Mouse (Mus musculus): ENCODE results near the gene Mip. TPM values are rescaled to one million over a fixed set of nuclear protein-coding genes. Genes with fewer than 3 reads are reported as not detected.
"Not testable (repeated sequence)": the region's sequence is repeated elsewhere in the genome, so short reads cannot be mapped to it uniquely, and the experiment has no call there.

The Mip gene
- polyA plus RNA-seq, 2 experiments: 0.17 to 0.88 TPM

DNA sequence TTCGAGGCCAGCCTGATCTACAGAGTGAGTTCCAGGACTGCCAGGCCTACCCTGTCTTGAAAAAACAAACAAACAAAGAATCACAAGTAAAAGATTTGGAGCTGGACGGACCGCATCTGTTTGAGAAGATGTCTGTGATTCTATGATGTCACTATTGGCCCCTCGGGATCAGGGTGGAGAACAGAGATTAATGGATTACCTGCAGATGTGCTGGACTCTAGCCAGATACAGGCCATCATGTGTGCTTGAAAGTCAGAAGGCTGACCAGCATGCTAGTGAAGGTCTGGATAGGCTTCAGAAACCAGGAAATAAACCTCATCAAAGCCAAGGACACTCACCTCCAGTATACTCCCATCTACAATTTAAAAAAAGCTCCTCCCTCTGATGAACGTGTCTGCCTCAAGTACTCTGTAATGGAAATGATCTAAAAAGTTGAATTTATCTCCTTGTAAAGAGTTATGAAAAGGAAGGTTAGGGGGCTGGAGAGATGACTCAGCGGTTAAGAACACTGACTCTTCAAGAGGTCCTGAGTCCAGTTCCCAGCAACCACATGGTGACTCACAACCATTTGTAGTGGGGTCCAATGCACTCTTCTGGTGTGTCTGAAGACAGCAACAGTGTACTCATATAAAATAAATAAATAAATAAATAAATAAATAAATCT, 40.2 kb upstream of the Mip start:
- Histone ChIP-seq H3K4me2 (replicated peaks; ENCODE audit: low read depth, low read length, severe bottlenecking) (no peak overlapping the region), H3K9me3 (ENCODE audit: control insufficient read depth, low read length) (no peaks in the 10 kb centered on the region), H3K9ac (ENCODE audit: low read depth, low read length, severe bottlenecking) (no peak overlapping the region), H3K4me3 (replicated peaks; ENCODE audit: low read length) (no peak overlapping the region), H3K4me1 (ENCODE audit: control insufficient read depth, insufficient read depth, low read length) (no peaks in the 10 kb centered on the region), H3K36me3 (ENCODE audit: control insufficient read depth, insufficient read depth, low read length) (no peaks in the 10 kb centered on the region), H3K27me3 (ENCODE audit: control insufficient read depth, insufficient read depth, low read length) (no peaks in the 10 kb centered on the region), H3K27ac (replicated peaks; ENCODE audit: low read depth, low read length) (no peak overlapping the region)
- no peak for TF ChIP-seq POLR2A (IDR thresholded peaks at IDR 0.05; ENCODE audit: borderline replicate concordance, extremely low read depth, insufficient read depth, insufficient read length)
- ATAC-seq (ENCODE audit: low FRiP score, low read depth): no peak
- peak; percentile 42 for DNase-seq (ENCODE audit: low spot score)
- 66% methylated on average over 6 of the region's 6 CpGs for WGBS

DNA sequence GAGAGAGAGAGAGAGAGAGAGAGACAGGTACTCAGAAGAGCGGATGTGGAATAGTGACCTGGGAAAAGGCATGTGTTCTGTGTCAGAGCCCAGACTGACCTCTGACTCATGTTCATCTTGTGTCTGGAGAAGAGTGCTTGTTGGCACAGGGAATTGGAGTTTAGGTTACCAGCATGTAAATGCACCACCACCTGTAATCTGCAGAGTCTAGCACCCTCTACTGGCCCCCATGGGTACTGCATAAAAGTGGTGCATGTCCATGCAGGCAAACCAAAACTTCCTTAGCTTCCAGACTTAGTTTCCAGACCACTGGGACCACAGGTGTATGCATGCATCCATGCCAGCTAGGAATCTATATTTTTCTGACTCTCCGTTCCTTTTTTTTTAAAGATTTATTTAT, 39.7 kb upstream of the Mip start:
- Histone ChIP-seq H3K9me3 (ENCODE audit: control insufficient read depth, low read length) (no peaks in the 10 kb centered on the region), H3K36me3 (ENCODE audit: control insufficient read depth, insufficient read depth, low read length) (no peaks in the 10 kb centered on the region), H3K9ac (ENCODE audit: low read depth, low read length, severe bottlenecking) (no peak overlapping the region), H3K4me2 (replicated peaks; ENCODE audit: low read depth, low read length, severe bottlenecking) (no peak overlapping the region), H3K27me3 (ENCODE audit: control insufficient read depth, insufficient read depth, low read length) (no peaks in the 10 kb centered on the region), H3K4me3 (replicated peaks; ENCODE audit: low read length) (no peak overlapping the region), H3K27ac (replicated peaks; ENCODE audit: low read depth, low read length) (no peak overlapping the region), H3K4me1 (ENCODE audit: control insufficient read depth, insufficient read depth, low read length) (no peaks in the 10 kb centered on the region)
- DNase-seq (ENCODE audit: low spot score): peak; percentile 84
- peak; percentile 48; the same call in 1 of the 2 replicates for ATAC-seq (ENCODE audit: low FRiP score, low read depth)
- no peak for TF ChIP-seq POLR2A (IDR thresholded peaks at IDR 0.05; ENCODE audit: borderline replicate concordance, extremely low read depth, insufficient read depth, insufficient read length)
- whole genome bisulfite sequencing: 53% methylated on average over 2 of the region's 2 CpGs

DNA sequence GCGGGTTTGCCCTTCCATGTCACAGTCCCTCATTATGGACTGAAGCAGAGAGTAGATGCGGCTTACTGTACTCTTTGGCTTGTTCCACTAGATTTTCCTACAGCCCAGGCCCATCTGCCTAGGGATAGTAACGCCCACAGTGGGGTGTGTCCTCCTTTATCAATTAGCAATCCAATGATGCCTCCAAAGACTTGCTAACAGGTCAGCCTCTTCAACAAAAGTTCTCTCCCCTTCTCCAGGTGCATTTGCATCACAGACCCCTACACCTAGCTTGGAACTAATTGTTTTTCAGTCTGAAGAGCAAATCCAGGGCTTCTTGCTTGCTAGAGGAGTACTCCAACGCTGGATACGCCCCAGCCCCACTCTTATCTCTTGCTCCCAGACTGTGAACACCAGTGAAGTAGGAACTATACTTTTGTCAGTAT, 38.4 kb upstream of the Mip start:
- WGBS: 63% methylated on average over 5 of the region's 5 CpGs
- no peaks in the 10 kb centered on the region for H3K27me3 ChIP-seq (ENCODE audit: control insufficient read depth, insufficient read depth, low read length)
- no peak for DNase-seq (ENCODE audit: low spot score)
- no peaks in the 10 kb centered on the region for H3K9me3 ChIP-seq (ENCODE audit: control insufficient read depth, low read length)
- no peak overlapping the region for H3K9ac ChIP-seq (ENCODE audit: low read depth, low read length, severe bottlenecking)
- H3K4me1 ChIP-seq (ENCODE audit: control insufficient read depth, insufficient read depth, low read length): no peaks in the 10 kb centered on the region
- H3K4me3 ChIP-seq (replicated peaks; ENCODE audit: low read length): no peak overlapping the region
- no peak for ATAC-seq (ENCODE audit: low FRiP score, low read depth)
- TF ChIP-seq POLR2A (IDR thresholded peaks at IDR 0.05; ENCODE audit: borderline replicate concordance, extremely low read depth, insufficient read depth, insufficient read length): no peak
- no peak overlapping the region for H3K27ac ChIP-seq (replicated peaks; ENCODE audit: low read depth, low read length)
- H3K4me2 ChIP-seq (replicated peaks; ENCODE audit: low read depth, low read length, severe bottlenecking): no peak overlapping the region
- H3K36me3 ChIP-seq (ENCODE audit: control insufficient read depth, insufficient read depth, low read length): no peaks in the 10 kb centered on the region

DNA sequence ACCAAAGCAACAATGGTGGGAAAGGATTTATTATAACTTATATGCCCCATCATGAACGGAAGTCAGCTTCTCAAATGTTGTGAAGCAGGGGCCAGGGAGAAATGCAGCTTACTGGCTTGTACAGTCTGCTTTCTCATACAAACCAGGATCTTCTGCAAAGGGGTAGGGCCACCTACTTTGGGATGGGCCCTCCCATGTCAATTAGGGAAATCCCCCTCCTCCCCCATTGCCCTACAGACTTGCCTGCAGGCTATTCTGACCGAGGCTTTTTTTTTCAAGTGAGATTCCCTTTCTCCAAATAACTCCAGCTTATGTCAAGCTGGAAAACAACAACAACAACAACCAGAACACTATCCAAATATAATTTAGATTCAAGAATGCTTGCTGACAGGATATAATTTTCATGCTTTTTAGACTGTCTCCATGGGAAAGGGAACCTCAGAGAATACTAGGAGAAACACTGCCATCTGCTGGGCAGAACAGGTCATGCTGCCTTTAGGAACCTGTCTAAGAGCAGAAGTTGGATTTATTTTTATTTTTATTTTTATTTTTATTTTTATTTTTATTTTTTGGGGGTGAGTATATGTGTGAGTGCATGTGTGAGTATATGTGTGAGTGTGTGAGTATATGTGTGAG, 37.3 kb upstream of the Mip start:
- H3K9ac ChIP-seq (ENCODE audit: low read depth, low read length, severe bottlenecking): no peak overlapping the region
- no peaks in the 10 kb centered on the region for H3K9me3 ChIP-seq (ENCODE audit: control insufficient read depth, low read length)
- no peaks in the 10 kb centered on the region for H3K36me3 ChIP-seq (ENCODE audit: control insufficient read depth, insufficient read depth, low read length)
- 41% methylated on average over 2 of the region's 2 CpGs for WGBS
- ATAC-seq (ENCODE audit: low FRiP score, low read depth) (no peak), DNase-seq (ENCODE audit: low spot score) (peak; percentile 90)
- H3K4me2 ChIP-seq (replicated peaks; ENCODE audit: low read depth, low read length, severe bottlenecking): no peak overlapping the region
- H3K27me3 ChIP-seq (ENCODE audit: control insufficient read depth, insufficient read depth, low read length): no peaks in the 10 kb centered on the region
- no peak for TF ChIP-seq POLR2A (IDR thresholded peaks at IDR 0.05; ENCODE audit: borderline replicate concordance, extremely low read depth, insufficient read depth, insufficient read length)
- H3K4me3 ChIP-seq (replicated peaks; ENCODE audit: low read length): no peak overlapping the region
- no peak overlapping the region for H3K27ac ChIP-seq (replicated peaks; ENCODE audit: low read depth, low read length)
- no peaks in the 10 kb centered on the region for H3K4me1 ChIP-seq (ENCODE audit: control insufficient read depth, insufficient read depth, low read length)

DNA sequence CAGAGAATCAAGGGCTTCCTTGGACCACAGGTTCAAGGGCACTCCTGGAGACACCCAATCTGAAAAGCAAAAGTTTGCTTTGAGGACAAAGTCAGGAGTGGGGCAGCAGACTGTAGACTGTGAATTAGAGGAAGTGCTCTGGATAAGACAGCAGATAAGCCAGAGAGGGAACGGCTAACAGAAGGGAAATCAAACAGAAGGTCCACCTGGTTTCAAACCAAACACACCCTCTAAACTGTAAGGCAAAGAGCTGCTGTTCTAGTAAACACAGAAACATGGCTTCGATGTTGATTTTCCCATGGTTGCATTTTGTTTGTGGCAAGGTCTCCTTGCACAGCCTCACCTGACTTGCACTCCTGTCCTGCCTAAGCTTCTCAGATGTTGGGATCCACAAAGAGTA, 34.2 kb upstream of the Mip start:
- Histone ChIP-seq H3K27me3 (ENCODE audit: control insufficient read depth, insufficient read depth, low read length) (peaks cover 17% of the 10 kb centered on the region), H3K9me3 (ENCODE audit: control insufficient read depth, low read length) (no peaks in the 10 kb centered on the region), H3K4me3 (replicated peaks; ENCODE audit: low read length) (no peak overlapping the region), H3K9ac (ENCODE audit: low read depth, low read length, severe bottlenecking) (no peak overlapping the region), H3K27ac (replicated peaks; ENCODE audit: low read depth, low read length) (no peak overlapping the region), H3K4me2 (replicated peaks; ENCODE audit: low read depth, low read length, severe bottlenecking) (no peak overlapping the region), H3K4me1 (ENCODE audit: control insufficient read depth, insufficient read depth, low read length) (peaks cover 4% of the 10 kb centered on the region; the same call in 1 of the 2 replicates), H3K36me3 (ENCODE audit: control insufficient read depth, insufficient read depth, low read length) (no peaks in the 10 kb centered on the region)
- WGBS: 84% methylated on average over 2 of the region's 2 CpGs
- no peak for ATAC-seq (ENCODE audit: low FRiP score, low read depth)
- DNase-seq (ENCODE audit: low spot score): no peak
- no peak for TF ChIP-seq POLR2A (IDR thresholded peaks at IDR 0.05; ENCODE audit: borderline replicate concordance, extremely low read depth, insufficient read depth, insufficient read length)

DNA sequence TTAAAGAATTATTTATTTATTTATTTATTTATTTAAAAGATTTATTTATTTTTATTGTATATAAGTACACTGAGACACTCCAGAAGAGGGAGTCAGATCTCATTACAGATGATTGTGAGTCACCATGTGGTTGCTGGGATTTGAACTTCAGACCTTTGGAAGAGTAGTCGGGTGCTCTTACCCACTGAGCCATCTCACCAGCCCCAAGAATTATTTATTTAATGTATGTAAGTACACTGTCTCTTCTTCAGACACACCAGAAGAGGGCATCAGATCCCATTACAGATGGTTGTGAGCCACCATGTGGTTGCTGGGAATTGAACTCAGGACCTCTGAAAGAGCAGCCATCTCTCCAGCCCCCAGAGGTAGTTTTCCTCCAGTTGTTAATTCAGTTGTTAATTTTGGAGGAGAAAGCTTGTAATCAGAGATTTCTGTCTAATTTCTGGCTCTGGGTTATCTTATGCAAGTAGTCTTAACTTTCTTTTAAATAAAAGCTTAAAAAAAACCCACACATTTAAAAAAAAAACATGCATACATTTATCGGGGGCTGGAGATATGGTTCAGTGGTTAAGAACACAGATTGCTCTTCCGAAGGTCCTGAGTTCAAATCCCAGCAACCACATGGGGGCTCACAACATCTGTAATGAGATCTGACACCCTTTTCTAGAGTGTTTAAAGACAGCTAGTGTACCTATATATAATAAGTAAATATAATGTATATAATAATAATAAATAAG, 33.4 kb upstream of the Mip start:
- peaks cover 21% of the 10 kb centered on the region for H3K27me3 ChIP-seq (ENCODE audit: control insufficient read depth, insufficient read depth, low read length)
- H3K36me3 ChIP-seq (ENCODE audit: control insufficient read depth, insufficient read depth, low read length); DNase-seq (ENCODE audit: low spot score); H3K27ac ChIP-seq (replicated peaks; ENCODE audit: low read depth, low read length); H3K4me1 ChIP-seq (ENCODE audit: control insufficient read depth, insufficient read depth, low read length); H3K4me3 ChIP-seq (replicated peaks; ENCODE audit: low read length); H3K9me3 ChIP-seq (ENCODE audit: control insufficient read depth, low read length); H3K9ac ChIP-seq (ENCODE audit: low read depth, low read length, severe bottlenecking); H3K4me2 ChIP-seq (replicated peaks; ENCODE audit: low read depth, low read length, severe bottlenecking); ATAC-seq (ENCODE audit: low FRiP score, low read depth): not testable (repeated sequence)
- 96% methylated on average over 3 of the region's 3 CpGs for WGBS
